Mouse (Mus musculus) frontal cortex, postnatal 36 days (tissue): ENCODE measurements around the gene Diablo.
"Not testable (repeated sequence)": the region's sequence is repeated elsewhere in the genome, so short reads cannot be mapped to it uniquely, and the experiment has no call there.

Experiments used
- DNase-seq, 2 experiments: peaks; one replicate each; pipeline ENCODE4 v3.0.0; 2022; ENCODE audit warnings: low spot score in 2 of 2

The Diablo gene

GRCm38 (mm10) chr5:123523692-123524392, at the start of gene Diablo:
TSS of gene Diablo (minus strand) at chr5:123524176.
- peak; percentile 97 to 98 for DNase-seq

GRCm38 (mm10) chr5:123573362-123573761, 49.4 kb upstream of the Diablo start:
- no peak for DNase-seq

GRCm38 (mm10) chr5:123572357-123573186, 48.6 kb upstream of the Diablo start, which contains the start of gene Vps33a:
TSS of gene Vps33a (minus strand) at chr5:123573038.
- peak; percentile 97 to 98 for DNase-seq

DNA sequence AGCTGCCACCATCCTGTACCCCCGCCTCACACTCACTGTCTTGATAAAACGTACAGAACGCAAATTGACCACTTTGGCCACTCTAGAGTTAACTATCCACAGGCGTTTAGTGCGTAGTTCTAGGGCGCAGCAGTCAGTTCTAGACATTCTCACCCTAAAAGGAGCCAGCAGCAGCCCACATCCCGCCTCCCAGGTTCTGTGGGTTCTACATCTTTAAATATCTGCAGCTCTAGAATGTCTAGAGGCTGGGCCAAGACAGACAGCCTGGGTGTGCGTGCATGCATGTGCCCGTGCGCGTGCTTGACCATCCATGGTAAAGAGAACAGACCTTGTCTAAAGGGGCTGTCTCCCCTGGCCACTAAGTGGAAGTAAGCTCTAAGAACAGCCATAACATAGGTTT, 37.2 kb upstream of the Diablo start:
- DNase-seq, result peak in 1 of 2 experiments; percentile 56

DNA sequence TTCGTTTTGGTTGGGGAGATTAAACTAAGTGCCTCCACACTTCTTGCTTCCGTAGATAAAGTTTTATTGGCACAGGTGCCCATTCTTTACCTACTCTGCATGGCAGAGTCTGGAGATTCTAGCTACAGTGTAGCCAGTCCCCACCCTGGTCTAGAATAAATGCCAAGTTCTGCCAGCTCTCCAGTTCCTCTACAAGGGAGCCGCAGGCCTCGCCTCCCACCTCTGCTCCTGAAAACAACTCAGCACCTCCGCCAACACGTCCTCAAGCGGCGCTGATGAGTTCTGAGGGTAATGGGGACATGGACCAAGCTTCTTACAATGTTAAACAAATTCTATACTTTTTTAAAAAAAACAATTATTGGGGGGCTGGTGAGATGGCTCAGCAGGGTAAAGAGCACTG, 35.6 kb upstream of the Diablo start:
- DNase-seq, result no peak

DNA sequence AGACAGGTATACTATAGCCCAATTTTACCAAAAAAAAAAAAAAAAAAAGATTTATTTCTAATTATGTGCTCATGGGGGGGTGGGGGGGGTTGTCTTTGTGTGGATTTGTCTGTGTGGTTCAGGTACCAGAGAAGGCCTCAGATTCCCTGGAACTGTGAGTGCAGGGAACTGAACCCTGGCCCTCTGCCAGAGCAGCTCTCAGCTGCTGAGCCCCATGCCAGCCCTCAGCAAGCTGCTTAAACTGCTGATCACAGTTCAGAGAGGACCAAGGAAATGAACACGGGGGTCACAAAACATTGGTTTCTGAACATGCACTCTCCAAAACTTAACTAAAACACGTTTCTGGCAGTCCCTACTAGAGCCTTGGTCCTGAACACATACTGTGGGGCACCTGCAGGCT, 32.5 kb upstream of the Diablo start:
- DNase-seq, result no peak

- DNase-seq, result no peak
These were observed 31.7 kb upstream of the Diablo start for GRCm38 (mm10) chr5:123555693-123556092.

- DNase-seq, result no peak
These were observed 9.8 kb upstream of the Diablo start for GRCm38 (mm10) chr5:123533801-123534200.

DNA sequence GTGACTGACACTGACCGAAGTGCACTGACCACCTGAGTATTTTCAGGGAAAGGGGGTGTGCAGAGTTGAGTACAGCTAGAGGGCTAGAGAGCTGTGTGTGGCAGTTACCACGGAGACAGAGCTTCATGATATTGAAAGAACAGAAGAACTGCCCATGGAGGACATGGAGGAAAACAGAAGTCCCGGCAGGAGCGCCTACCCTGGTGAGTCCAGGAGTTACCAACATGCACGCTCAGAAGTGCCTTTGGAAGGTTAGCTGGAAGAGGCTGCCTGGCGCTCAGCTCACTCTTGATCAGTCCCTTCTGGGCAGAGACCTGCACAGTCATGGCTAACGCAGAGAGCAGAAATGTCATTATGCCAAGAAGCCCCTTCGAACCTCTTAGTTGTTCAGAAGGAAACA, 6.1 kb upstream of the Diablo start:
- no peak for DNase-seq

DNA sequence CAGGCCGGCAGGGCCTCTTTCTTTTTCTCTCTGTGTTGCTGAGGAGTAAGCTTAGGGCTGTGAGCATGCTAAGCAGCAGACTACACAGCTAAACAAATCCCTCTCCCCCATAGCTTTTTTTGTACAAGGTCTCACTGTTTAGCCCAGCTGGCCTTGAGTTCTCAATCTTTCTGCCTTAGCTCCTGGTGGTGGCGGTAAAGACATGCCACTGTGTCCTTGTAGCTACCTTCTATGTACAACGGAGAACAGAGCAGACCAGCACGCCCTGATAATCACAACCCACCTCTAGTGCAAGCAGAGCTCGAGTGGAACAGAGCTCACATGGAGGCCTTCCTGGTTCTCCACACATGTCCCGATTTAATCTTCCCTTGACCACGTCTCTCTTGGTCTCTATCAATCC, 4.7 kb upstream of the Diablo start:
- no peak for DNase-seq

GRCm38 (mm10) chr5:123525916-123526495, 2.0 kb upstream of the Diablo start:
- no peak for DNase-seq

DNA sequence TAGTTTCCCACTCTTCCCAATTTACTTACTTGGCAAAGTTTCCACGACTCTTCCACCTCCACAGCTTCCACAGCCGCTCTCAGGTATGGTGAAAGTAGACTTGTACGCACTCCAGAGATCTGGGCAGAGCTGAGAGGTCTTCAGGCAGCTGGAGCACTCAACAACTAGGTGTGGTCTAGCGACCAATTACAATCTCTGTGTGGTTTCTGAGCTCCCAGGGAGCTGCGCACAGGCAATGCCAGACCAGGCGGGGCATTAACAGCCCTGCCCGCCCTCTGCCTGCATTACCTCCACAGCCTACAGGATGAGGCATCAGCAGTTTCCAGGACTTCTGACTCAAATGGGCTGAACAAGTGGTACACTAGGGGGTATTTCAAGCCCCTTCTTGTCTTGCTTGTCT, 1.3 kb upstream of the Diablo start, which contains the start of gene Gm49027:
Gene Gm49027 (minus strand): TSS at position 208 of the 400 bp plus-strand sequence.
- DNase-seq, result no peak

DNA sequence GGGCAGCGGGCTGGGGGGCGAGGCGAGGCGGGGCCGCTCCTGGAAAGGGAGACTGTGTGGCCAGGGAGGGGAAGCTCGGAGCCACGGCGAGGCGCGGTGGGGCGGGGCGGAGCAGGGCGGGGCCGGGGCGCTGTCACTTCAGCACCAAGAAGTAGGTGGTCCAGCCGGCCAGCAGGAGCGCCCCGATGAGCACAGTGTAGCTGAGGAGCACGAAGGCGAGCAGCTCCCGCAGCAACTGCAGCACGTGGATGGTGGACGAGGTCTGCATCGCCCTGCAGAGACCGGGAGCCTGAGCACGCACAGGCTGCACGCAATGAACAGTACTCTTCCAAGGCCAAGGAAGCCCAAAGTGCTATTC, 396 bp upstream of the Diablo start:
- DNase-seq, result no peak

- DNase-seq, result no peak
These were observed 1.8 kb downstream of the Diablo start for GRCm38 (mm10) chr5:123522166-123522565.

DNA sequence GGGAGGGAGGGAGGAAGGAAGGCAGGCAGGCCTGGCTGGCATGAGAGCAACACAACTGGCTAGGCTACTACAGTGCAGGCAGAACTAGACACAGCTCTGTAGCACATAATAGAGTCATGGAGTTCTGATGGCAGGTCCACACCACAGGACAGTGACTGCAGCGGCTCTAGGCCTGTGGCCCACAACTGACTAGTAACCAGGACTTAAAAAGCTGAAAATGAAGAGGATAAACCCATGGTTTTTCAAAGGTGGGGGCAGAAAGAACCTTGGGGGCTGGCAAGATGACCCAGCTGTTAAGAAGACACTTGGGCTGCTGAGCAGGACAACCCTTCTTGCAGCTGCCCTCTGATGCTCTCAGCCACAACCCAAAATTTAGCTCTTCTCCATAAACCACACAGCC, 2.4 kb downstream of the Diablo start:
- no peak for DNase-seq

DNA sequence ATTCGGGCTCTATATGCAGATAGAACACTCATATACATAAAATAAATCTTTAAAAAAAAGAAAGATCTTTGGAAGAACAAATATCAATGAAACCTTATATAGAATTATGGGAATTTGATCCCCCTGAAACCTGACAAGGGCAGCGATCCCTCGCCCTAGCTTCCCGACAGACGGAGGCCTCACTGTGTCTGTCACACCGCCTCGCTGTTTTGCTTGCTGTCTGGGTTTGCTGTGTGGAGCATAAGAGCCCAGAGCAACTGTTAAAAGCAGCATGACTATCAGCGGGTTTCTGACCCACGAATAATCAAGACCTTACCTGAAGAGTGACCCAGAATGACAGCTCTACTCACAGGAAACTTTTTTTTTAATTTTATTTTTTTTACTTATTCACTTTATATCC, 3.3 kb downstream of the Diablo start:
- no peak for DNase-seq

GRCm38 (mm10) chr5:123514871-123515270, 9.1 kb downstream of the Diablo start:
- no peak for DNase-seq

GRCm38 (mm10) chr5:123512102-123512501, 11.9 kb downstream of the Diablo start:
- no peak for DNase-seq

- DNase-seq, result not testable (repeated sequence)
These were observed 12.6 kb downstream of the Diablo start for GRCm38 (mm10) chr5:123511426-123511825.

- DNase-seq, result no peak
These were observed 13.8 kb downstream of the Diablo start, which contains the start of gene B3gnt4 for GRCm38 (mm10) chr5:123510160-123510559. TSS of gene B3gnt4 (plus strand) at chr5:123510460.

DNA sequence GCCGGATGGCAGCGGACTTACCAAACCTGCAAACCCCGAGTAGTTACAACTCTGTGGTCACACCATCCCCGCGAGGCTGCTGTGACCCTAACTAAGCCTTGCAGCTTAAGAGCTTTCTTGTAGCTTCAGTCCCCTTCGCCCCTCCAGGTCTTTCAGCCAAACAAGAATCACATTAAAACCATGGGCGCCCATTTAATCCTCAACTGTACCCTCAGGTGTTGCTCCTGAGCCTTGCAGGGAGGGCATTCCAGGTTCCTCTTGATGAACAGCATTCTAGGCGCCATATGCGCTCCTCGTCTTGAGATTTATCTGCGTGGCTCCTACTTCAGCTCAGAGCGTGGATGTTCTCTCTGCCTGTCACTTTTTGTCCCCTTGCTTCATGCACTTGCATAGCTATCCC, 15.1 kb downstream of the Diablo start:
- DNase-seq, result no peak

DNA sequence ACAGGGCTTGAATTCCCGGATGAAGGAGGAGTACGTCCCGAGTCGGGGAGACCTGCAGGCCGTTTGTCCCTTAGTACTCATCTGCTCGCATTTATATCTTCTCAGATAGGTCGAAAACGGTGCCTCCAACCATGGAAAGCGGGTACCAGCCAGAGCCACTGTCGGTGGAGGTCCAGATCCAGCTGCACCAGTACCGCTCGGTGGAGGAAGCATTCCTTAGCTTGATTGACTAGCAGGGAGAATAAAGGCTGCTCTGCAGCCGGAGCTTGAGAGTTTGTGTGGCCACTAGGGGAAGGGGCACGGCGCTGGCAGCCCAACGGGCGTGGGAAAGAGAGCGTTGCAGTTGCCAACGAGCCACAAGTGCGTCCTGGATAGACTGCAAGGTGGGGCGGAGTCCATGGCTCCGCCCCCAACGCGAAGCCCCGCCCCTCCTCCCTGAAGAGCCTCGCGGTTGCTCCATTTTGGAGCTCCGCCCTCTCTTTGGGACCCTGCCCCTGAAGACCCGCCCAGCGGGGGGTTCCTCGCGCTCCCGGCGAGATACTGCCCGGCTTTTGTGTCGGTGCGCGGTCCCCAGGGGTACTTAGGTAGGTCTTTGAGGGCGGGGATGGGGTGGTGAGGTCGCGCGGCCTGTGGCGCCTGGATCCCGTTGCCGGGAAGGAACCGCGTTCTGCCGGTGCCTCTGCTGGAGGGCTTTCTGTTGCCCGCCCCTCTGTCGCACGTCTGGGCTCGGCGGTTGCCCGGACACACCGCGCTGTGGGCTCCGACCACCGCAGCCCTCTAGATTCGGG, 15.8 kb downstream of the Diablo start:
- peak; percentile 68 to 84 for DNase-seq
